Mouse (Mus musculus): Measurements from ENCODE around the gene Gcn1l1.

Gcn1l1 gene

DNA sequence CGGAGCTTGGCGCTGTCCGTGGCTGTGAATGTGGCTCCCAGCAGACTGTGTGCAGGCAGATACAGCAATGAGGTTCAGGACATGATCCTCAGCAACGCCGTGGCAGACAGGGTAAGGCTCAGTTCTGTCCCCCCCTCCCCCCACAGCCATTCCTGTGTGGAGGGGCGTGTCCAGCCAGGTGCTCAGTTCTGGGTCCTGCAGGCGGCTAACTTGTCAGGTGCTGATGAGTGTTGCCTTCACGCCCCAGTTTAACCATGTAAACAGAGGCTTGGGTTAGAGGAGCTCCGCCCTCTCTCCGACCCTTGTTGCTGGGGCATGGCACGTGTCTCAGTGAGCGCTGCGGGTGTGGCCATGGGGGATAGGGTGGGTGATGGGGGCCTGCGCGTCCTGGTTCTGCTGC is 54.6 kb downstream of the Gcn1l1 start:
- no peak for DNase-seq

DNA sequence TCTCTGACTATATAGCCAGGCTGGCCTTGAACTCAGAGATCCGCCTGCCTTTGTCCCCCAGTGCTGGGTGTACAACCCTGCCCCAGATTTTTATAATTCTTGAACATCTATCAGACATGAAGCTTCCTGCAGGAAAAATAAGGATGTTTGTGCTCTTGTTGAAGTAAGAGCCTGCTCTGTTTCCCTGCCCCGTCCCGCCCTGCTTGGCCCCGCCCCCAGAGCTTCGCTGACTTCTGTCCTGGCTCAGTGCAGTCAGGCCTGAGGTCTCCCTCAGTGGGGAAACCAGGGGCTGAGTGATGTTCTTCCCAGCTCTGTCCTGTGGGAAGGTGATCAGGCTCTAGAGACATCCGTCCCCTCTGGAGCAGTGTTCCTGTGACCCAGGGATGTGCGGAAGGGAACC is 57.6 kb downstream of the Gcn1l1 start:
- DNase-seq, result no peak

DNA sequence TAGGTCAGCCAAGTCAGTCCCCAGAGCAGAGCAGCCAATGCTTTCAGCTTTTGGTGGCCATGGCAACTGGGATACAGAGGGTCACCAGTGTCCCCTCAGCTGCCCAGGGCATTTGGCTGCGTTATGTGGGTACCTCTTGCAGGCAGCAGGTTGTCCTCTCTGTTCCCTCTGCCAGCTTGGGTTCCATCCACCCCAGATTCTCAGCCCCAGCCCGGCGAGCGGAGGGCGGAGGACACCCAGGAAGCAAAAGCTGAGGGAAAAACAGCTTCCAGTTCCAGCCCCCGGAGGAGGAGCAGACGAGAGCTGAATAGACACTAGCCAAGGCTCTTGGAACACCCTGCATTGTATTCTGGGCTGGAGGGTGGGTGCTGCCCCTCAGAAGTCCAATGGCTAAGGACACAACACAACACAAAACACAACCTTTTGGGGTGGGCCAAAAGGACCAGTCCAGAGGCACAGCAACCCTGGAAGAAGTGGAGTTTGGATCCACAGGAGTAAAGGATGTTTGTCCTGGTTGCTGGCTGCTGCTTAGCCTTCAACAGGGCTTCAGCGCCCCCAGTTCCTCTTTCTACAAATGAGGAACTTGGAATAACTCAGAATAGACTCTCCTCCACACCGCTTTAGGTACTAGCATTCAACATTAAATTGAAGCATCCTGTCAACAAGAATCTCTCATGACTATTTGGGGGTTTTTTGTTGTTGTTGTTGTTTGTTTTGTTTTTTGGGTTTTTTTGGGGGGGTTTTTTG is 58.8 kb downstream of the Gcn1l1 start:
- no peak for DNase-seq

DNA sequence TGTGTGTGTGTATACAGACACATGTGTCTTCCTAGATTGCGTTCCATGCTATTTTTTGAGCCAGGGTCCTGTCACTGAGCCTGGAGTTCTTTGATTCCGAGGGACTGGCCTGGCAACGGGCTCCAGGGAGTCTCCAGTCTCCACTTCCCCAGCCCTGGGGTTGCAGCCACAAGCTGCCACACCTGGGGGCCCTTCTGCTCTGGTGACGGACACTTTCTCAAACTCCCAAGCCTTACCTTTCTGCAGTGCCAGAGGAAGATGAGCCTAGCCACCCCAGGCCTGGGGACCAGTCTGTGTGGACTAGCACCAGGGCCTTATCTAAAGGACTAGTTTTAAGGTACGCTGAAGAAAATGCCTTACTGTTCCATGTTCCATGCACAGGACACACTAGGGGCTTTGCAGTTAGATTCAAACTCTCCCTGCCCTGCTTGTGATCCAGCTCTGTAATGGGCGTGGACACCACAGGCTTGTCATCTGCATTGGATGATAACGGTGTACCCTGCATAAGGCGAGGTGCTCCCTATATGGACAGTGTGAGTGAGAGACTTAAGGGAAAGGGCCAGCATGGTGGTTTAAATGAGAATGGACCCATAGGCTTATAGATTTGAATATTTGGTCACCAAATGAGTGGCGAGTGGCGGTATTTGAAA is 61.3 kb downstream of the Gcn1l1 start:
- DNase-seq, result no peak

DNA sequence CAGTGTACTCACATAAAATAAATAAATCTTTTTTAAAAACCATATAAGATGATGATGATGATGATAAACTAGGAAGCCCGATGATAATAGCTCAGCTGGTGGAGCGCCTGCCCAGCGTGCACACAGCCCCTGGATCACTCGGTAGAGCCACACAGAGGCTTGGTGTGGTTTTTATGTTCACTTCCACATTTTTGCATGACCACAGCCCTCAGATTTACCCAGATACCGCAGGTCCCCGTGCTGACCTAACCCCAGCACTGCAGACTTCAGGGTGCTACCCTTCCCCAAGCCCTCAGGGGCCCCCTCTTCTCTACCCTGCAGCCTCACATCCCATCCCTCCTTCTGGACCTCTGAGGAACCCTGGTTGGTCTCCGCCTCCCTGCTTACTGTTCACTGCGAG is 63.0 kb downstream of the Gcn1l1 start:
- no peak for DNase-seq

DNA sequence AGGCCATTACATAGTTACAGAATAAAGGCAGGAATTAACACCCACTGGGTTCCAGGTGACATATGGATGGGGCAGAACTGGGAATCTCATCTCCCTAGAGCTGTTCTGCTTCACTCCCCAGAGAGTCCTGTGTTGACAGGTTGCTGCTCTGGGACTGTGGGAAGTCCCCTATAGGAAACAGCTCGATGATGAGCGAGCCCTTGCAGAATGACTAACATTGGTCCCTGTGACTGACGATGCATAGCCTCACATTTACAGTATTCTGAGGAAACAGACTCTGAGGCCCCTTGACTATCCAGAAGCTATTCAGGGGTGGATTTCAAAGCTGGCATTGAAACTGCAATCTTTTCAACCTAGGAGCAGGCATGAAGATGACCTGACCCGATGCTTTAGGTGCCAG is 64.6 kb downstream of the Gcn1l1 start:
- DNase-seq, result no peak

DNA sequence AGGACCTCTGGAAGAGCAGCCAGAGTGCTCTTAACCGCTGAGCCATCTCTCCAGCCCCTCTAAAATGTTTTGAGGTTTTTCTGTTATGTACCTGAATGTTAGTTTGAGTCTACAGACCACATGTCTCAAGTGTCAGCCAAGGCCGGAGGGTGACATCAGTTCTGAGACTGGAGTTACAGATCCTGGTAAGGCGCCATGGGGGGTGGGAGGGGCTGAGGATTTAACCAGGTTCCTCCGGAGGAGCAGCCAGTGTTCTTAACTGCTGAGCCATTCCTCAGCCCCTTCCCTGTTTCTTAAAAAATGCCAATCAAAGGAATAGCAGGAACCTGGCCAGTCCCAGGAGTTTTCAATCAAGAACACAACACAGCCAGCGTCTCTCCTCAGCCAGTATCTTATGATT is 65.2 kb downstream of the Gcn1l1 start:
- no peak for DNase-seq

DNA sequence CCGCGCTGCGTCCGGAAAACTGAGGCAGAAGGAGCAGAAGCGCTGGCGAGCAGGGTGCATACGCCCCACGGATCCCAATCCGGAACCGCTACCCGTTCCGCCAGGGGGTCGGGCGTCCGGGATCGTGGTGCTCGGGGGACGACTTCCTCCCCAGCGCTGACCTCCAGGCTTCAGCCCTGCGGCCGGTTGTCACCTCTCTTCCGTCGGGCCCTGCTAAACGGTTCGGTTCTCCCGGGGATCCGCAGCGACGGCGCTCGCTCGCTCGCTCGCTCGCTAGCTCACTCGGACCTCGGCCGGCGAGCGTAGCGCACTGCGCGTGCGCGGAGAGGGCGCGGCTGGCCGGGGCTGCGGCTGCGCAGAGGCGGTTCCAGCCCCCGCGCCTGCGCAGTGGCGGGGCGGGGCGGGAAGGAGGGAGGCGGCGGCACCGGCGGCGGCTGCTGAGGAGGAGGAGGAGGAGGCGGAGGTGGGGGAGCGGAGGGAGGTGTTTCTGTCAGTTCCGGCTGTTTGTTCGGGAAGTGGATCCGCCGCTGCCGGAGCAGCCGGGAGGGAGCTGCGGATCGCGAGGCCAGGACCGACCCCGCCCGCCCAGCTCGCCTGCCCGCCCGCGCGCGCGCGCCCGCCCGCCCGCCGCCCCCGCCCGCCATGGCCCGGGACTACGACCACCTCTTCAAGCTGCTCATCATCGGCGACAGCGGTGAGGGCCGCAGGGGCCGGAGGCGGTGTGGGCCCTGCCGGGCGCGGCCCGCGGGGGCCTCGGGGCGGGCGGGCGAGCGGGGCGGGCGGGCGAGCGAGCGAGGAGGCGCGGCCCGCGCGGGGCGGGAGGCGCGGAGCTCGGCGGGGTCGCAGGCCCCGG is 66.7 kb downstream of the Gcn1l1 start, which contains the start of gene Rab35:
TSS of gene Rab35 (plus strand) at position 404 of the 853 bp plus-strand sequence.
- peak; percentile 96 for DNase-seq

DNA sequence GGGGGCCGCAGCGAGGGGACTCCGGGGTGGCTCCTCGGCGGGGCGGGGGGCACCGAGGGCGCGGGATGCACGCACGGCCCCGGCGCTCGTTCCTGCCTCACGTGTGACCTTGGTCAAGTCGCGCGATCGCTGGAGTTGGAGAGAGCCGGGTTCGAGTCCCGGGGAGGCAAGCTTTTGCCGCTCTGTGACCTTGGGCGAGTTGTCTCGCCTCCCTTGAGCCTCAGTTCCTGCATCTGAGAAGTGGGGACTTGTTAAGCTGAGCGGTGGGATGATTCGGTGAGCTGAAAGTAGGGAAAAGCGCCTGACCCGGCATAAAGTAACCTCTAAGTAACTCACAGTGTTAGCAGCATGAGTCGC is 67.3 kb downstream of the Gcn1l1 start:
- peak in 1 of 2 experiments; percentile 29 for DNase-seq

DNA sequence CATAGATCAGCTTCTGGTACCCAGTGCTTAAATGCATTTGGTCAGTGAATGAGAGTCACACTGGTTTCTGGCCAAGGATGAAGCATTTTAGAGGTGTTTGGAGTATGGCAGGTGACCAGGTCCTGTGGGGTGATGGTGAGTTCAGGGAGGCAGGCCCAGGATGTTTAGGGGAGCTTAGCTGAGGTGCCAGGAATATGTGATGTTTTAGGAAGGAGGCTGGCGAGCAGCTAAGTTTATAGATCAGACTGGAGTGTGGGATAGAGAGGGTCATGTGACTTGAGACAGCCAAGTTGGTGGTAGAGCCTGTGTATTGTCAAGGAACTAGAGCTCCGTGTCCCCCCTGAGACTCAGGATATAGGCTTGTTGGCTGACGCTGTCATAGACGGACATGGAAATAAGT is 68.0 kb downstream of the Gcn1l1 start:
- DNase-seq, result no peak

DNA sequence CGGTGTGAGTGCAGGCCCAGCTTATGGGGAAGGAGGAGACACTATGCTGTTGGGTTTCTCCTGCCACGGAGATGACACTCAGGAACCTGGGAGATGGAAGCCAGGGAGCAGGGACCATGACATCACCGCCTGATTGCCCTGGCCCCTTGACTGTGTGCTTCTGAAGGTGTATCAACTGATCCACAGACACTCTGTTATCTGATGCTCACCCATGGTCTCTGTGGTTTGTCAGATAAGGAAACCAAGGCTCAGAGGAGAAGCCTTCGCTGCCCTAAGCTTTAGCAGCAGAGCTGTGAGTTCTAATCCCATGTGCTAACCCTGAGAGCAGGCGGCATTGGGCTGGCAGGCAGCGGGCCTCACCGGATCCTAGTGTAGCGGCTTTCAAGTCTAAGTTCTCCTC is 69.0 kb downstream of the Gcn1l1 start:
- no peak for DNase-seq

DNA sequence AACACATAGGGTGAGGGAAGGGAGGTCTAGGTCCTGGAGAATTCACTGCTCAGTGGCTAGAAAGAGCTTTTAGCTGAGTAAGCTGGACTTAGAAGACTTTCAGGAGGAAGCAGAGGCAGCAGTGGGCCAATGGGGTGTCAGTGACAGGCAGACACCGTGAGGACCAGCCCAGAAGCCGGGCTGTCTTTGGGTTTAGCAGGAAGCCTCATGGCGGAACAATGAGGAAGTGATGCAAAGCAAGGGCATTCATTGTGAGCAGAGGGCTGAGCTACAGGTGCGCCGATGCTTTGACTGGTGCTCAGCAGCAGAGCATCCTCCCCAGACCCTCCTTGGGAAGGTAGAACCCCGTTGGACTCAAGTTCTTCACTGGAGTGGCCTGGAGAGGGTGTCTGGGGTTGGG is 70.5 kb downstream of the Gcn1l1 start:
- peak in 1 of 2 experiments; percentile 19 for DNase-seq

DNA sequence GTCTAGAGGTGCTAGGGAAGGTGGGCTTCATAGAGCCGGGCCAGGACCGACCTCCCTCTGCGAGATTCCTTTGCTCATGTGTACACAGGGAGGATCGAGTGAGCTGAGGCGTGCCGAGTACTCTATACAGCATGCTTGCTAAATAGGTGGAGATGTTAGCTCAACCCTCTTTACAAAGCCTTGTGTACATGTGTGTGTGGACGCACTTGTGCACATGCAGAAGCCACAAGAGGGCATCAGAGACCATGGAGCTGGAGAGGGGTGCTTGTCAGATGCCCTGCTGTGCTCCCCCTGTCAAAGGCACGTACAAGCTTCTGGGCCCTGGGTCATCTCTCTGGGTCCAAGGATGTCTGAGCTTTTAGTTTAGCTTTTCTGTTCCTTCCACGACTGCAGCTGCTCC is 79.1 kb downstream of the Gcn1l1 start:
- DNase-seq, result peak; percentile 23 to 45

DNA sequence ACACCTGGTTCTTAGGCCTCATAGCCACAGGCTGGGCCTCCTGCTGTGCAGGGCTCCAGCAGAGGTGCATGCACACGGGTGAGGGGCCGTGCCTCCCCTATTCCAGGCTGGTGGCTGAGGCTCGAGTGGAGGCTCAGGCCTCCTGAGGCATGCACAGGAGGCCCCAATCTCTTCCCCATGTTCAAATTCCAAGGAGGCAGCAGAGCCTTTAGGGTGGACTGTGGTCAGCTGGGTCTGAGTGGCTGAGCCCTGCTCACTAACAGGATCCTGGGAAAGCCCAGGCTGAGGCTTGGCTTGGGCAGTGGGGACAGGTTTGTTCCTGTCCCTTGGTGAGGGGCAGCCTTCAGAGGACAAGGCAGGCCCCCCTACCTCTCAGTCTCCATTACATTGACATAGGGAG is 83.8 kb downstream of the Gcn1l1 start:
- no peak for DNase-seq

DNA sequence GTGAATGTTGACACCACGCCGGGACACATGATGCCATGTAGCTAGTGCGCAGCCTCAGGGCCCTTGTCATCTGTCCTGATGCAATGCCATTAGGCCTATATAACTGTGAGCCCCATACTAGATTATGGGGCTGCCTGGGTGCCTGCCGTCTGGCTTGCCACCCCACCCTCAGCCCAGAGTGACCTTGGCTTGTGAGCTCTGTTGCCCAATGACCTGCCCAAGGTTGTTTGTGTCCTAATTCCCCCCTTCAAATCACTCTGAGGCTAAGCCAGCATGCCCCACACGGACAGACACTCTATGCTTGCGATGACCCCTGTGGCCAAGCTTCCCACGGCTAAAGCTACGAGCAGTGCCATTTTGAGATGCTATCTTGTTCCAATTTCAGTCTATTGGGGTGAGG is 84.6 kb downstream of the Gcn1l1 start:
- DNase-seq, result no peak

DNA sequence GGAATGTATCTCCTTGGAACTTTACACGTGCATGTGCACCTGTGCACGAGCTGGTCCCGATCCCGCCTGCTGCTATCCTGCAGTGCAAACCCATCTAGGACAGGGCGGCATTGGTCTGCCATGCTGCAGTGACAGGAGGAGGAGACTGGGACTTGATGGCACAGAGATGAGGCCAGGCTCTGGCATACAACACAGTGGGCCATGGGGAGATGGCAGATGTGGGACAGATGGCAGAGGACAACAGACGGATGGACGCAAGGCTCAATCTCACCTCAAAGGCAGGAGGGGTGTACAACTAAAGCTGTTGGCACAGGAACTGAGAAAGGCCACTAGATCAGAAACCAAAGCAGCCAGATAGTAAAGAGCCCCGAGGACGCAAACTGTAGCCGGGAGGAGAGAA is 85.8 kb downstream of the Gcn1l1 start:
- no peak for DNase-seq

DNA sequence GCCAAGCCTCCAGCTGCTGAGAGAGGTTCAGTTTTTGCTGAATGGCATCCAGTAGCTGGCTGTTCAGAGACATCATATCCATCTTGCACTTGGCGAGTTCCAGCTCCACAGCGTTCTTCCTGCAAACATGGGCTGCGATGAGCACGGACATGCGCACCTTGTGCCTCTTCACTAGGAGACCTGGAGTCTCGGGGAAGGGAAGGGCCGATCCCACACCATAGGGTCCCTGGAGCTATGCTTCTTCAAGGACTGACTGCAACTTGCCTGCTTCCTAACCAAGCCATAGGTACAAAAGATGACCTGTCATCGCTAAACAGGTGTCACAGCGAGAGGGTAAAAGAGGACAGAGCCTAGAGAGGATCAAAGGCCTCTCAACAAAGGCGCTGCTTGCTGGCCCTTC is 86.8 kb downstream of the Gcn1l1 start:
- no peak for DNase-seq

DNA sequence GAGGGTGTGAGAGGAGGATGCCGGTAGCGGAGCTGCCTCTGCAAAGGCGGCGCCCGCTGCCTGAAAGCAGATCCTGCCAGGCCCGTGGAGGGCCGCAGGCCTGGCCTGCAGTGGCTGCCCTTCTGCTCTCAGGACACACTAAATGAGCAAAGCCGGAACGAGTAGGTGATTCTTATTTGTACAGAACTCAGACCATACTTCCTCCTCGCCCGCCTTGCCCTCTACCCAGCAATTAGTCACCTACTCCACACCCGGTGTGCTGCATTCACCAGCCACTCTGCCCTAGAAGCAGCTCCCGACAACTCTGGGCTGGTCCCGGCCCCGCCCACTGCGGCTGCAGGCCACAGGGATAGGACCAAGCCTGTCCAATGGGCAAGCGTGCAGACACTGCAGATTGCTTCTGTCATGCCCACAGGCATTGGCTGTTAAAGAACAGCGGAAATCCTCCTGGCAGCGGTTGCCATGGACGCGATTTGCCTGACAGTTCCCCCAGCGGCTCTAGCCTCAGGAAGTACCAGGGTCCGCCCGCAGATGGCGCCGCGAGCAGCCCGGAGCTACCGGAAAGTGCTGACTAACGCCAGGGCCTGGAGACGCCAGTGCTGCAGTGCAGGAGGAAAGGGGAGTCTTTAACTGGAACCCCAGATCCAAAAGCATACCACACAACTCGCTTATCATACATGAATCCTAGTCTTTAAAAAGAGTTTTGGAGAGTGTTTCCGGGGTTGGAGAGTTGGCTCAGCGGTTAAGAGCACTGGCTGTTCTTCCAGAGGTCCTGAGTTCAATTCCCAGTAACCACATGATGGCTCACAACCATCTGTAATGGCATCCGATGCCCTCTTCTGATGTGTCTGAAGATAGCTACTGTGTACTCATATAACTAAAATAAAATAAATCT is 87.9 kb downstream of the Gcn1l1 start:
- peak; percentile 100 for DNase-seq

DNA sequence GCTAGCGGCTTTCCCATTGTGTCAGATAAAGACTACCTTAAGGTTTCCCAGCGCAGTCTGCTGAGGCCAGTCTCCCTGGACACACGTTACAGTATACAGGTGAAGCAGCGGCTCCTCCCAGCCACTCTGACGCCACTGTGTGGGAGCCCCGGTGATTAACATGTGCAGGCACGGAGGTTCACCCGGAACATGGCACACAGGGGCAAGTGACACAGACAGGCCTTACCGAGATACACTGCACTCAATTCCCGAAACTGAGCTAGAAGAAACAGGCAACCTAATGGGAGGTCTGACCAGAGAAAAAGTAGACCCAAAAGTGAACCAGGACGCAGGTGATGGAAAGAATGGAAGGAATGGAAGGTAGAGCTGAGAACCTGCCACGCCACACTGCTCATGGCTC is 88.7 kb downstream of the Gcn1l1 start:
- no peak for DNase-seq

DNA sequence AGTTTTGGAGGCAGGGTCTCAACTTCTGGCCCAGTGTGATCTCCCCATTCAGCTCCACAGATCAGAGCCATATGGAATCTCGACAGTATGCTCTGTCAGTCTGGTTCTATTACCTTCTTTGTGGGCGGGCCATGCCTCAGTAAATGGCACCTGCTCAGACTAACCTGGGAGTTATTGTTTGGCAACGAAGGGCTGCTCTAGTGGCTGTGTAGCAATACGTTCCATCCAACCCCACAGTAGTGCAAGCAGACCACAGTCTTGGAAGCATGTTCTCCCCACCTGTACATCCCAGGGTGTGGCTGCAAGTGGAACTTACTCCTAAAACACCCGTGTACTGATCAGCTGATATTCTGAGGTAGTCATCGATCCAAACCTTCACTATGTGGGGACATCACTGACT is 91.6 kb downstream of the Gcn1l1 start:
- no peak for DNase-seq

DNA sequence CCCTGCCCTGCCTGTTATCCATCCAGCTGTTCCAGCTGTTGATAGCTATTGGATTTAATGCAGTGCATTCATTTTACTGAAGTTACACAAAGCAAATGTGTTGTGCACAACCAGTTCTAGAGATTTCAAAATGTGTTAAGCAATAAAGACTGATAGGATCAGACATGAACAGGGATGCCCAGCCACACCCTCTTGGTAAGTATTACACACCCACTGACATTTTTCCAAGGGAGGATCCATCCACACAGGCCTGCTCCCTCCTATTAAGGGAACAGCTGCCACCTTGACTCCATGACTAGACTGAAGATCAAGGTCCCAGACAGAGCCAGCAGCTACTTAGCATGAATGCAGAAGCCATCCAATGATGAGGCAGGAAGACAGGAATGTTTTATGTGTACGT is 92.2 kb downstream of the Gcn1l1 start:
- no peak for DNase-seq

DNA sequence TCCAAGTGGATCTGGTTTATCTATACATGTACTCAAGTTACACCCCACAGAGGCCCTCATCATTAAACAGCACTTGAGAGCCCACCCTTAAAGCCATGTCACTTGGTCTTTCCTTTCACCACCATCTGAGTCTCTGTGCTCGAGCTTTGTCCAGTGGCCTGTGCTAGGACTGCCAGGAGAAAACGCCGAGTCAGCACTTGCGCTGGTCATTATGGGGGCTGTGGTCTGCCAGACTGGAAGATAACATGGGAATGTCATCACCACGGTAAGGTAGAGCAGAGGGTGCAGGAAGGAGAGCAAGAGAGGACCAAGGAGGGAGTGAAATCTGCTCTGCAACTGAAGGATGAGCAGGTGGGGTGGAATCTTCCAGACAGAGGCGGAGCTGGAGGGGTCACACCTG is 93.3 kb downstream of the Gcn1l1 start:
- DNase-seq, result no peak

DNA sequence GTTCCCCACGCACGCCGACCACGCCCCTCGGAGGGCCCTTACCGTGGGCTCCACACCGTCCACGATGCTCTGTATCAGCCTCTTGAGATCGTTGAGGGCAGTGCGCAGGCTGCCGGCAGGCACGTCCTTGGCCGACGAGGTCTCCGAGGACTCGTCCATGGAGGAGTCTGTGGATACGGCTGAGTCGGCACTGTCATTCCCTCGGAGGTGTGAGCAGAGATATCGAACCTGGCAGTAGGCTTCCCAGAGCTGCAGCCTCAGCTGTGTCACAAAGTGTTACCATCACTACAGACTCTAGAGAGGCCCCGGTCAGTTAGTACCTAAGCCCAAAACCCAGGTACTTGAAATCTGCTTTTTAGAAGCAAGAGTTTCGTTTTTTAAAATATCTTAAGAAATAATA is 97.6 kb downstream of the Gcn1l1 start:
- DNase-seq, result no peak

All from lung, adult 18-20 months (tissue).